Mouse (Mus musculus) spleen, adult 2 months (tissue): ENCODE results near the gene Ceacam19. TPM values are rescaled to one million over a fixed set of nuclear protein-coding genes. Genes with fewer than 3 reads are reported as not detected.

ENCODE experiments used
- DNase-seq, 2 experiments: peaks; one replicate each; pipeline versions ENCODE4 v3.0.0 to v3.0.0-alpha.2; 2012 to 2021; ENCODE audit warnings: low spot score in 2 of 2, low read depth in 1 of 2
- H3K27ac ChIP-seq: fragments of 200-500 bp; 2 replicates; pipeline ENCODE4 v1.5.1; 2012; ENCODE audit warnings: low read length, inconsistent platforms; ENCODE audit not compliant: insufficient read depth
- H3K27me3 ChIP-seq: fragments of 200-500 bp; 2 replicates; pipeline ENCODE4 v1.6.1; 2012; ENCODE audit warnings: mild to moderate bottlenecking, moderate library complexity, low read length, inconsistent platforms; ENCODE audit not compliant: control insufficient read depth, insufficient read depth
- H3K36me3 ChIP-seq: fragments of 200-500 bp; 2 replicates; pipeline ENCODE4 v1.6.1; 2012; ENCODE audit warnings: mild to moderate bottlenecking, low read length, inconsistent platforms; ENCODE audit not compliant: control insufficient read depth, insufficient read depth
- H3K4me1 ChIP-seq: fragments of 200-500 bp; 2 replicates; pipeline ENCODE4 v1.6.1; 2011; ENCODE audit warnings: inconsistent platforms; ENCODE audit not compliant: control insufficient read depth, insufficient read depth, insufficient read length
- H3K4me3 ChIP-seq: fragments of 200-500 bp; 2 replicates; pipeline ENCODE4 v1.5.1; 2011; ENCODE audit warnings: mild to moderate bottlenecking, inconsistent platforms; ENCODE audit not compliant: insufficient read depth, insufficient read length; ENCODE audit errors: extremely low read depth
- CTCF ChIP-seq: fragments of 200-500 bp; IDR thresholded peaks from 2 replicates; pipeline ENCODE4 v1.5.1; 2011; ENCODE audit warnings: mild to moderate bottlenecking, inconsistent platforms; ENCODE audit not compliant: insufficient read depth, insufficient read length, insufficient replicate concordance; ENCODE audit errors: extremely low read depth
- POLR2A ChIP-seq: fragments of 200-500 bp; IDR thresholded peaks from 2 replicates; pipeline ENCODE4 v1.6.1; 2011; ENCODE audit warnings: low read depth, low read length, inconsistent platforms
- WGBS: fragments of 180-500 bp; shearing (Covaris S2); methylation state at CpG from one replicate; pipeline ENCODE4 v1.1.7; 2018; 5-methylcytosine and 5-hydroxymethylcytosine counted together
- polyA plus RNA-seq: library from polyadenylated mRNA; depleted of rRNA; stranded (reverse); fragments of >200 nt; gene quantifications from 2 replicates; pipeline ENCODE4 v1.2.3, GENCODE M21; 2012

Gene Ceacam19
- polyA plus RNA-seq, 1 experiment = 0.09 TPM

DNA sequence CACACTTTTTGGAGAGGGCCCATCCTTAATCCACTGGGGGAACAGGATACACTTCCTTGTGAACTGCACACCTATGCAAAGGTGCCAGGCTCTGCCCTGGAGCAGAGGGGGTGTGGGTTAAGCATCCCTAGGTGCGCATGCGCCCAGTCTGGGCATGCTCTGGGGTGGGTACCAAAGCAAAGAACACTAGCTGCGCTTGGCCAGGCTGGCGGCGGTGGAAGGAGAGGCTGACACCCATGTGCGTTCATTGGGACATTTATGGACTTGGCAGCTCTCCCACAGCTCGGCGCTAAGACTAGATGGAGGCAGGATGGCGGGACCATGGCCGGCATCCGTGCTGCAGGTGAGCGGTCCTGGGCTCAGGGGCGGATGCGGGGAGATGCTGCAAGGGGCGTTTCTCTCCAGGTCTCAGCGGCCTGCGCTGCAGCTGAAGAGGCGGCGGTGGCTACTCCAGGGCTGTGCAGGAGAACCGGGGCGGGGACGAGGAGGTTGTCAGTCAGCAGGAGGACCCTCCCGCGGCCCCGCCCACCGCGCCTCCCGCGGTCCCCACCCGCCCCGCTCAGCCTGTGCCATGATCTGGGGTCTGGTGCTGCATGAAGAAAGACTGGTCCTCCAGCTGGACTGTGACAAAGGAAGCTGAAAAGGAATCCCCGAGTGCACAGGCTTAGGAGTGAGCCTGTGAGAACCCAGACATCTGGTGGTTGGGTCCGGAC lies 35.8 kb downstream of the Ceacam19 start, which contains the start of gene Gm19345:
TSS of gene Gm19345 (plus strand) at position 146 of the 713 bp plus-strand sequence.
- WGBS = 9% methylated on average over 33 of the region's 33 CpGs
- Histone ChIP-seq H3K4me1 (peaks cover 5% of the 10 kb centered on the region; the same call in 1 of the 2 replicates), H3K4me3 (no peak within 1 kb of the TSS), H3K27ac (no peak within 1 kb of the TSS), H3K27me3 (peaks cover 3% of the 10 kb centered on the region), H3K36me3 (no peaks in the 10 kb centered on the region)
- TF ChIP-seq POLR2A (no peak), CTCF (no peak)
- no peak for DNase-seq

GRCm38 (mm10) chr7:19844521-19845171 lies 43.1 kb downstream of the Ceacam19 start:
- no peak overlapping the region for H3K4me3 ChIP-seq
- H3K4me1 ChIP-seq = peaks cover 25% of the 10 kb centered on the region; the same call in 1 of the 2 replicates
- DNase-seq = peak; percentile 25 to 62
- TF ChIP-seq POLR2A (no peak), CTCF (no peak)
- H3K27ac ChIP-seq = peak overlapping the region; percentile 78
- H3K36me3 ChIP-seq = no peaks in the 10 kb centered on the region
- no peaks in the 10 kb centered on the region for H3K27me3 ChIP-seq
- WGBS = 6% methylated on average over 15 of the region's 15 CpGs

DNA sequence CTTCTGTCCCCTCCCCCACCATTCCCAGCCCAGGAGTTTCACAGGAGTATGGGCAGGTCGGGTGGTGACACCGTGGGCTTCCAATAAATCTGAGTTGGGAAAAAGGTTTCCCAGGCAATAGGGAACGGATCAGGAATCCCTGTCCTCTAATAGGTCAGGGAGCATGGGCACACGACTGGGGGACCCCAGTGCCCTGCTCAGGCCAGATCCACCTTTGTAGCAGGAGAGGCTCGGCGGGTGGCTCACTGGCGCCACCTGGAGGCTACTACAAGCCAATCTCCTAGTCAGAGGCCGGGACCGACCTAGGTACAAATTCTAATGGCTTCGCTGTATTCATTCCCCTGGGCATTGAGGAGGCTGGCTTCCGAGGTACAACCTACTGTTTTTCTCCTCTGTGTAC lies 44.2 kb downstream of the Ceacam19 start:
- Histone ChIP-seq H3K36me3 (no peaks in the 10 kb centered on the region), H3K27ac (peak overlapping the region; percentile 37; the same call in 1 of the 2 replicates), H3K4me3 (no peak overlapping the region), H3K27me3 (no peaks in the 10 kb centered on the region), H3K4me1 (peaks cover 25% of the 10 kb centered on the region; the same call in 1 of the 2 replicates)
- no peak for TF ChIP-seq POLR2A
- peak; percentile 86 for TF ChIP-seq CTCF
- peak; percentile 41 to 75 for DNase-seq
- 12% methylated on average over 11 of the region's 11 CpGs for WGBS

DNA sequence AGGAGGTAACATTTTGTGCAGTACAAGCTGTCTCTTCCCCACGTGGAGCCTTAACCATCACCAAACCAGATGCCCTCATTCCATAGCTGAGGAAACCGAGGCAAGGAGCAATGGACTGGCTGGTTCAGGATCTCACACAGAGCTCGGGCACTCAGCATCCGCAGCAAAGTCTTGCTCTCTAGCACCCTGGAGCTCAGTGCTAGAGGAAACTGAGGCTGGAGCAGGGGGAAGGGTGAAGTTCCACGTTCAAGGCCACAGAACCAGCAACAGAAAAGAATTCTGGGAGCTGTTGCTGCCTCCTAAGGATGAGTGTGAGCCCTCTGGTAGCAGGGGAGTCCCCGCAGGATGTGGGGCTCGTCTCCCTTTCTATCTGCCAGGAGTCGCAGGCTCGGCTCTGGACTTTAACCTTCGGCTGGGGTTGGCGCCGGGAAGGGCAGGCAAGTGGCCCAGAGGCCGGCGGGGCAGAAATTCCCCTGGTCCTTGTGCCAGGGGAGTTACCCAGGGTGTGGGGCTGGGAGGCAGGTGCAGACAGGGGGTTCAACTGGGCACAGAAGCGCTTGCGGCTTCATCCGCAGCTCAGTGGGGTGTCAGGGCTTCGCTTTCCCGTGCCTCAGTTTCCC lies 44.8 kb downstream of the Ceacam19 start:
- Histone ChIP-seq H3K36me3 (no peaks in the 10 kb centered on the region), H3K27ac (no peak overlapping the region), H3K4me3 (no peak overlapping the region), H3K4me1 (peaks cover 25% of the 10 kb centered on the region; the same call in 1 of the 2 replicates), H3K27me3 (no peaks in the 10 kb centered on the region)
- TF ChIP-seq CTCF (no peak), POLR2A (no peak)
- DNase-seq = peak in 1 of 2 experiments; percentile 18
- WGBS = 69% methylated on average over 19 of the region's 19 CpGs

DNA sequence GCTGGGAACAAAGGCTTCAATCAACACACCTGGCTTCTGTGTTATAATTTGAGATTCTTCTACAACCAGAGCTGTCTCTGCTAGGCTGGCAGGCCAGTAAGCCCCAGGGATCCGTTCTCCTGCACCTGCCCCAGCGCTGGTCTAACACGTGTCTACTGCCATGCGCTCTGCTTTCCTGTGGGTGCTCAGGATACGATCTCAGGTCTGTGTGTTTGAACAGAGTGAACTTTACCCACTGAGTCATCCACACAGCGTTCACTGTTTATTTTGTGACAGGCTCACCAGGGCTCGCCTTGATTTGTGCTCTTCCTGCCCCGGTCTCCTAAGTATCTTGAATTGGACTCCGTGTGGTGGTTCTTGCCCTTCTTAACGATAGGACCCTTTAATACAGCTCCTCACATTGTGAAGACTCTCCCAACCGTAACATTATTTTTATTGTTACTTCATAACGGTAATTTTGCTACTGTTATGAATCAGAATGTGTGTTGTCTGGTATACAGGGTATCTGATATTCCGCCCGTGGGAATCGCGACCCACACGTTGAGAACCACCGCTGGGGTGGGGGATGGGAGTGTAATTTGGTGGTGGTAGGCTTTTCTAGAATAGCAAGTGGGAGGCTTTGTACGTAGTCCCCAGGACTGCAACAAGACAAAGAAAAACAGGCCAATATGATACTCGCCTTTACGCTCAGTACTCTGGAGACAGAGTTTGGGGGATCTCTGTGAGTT lies 45.9 kb downstream of the Ceacam19 start:
- 64% methylated on average over 21 of the region's 21 CpGs for WGBS
- DNase-seq = no peak
- no peak overlapping the region for H3K27ac ChIP-seq
- peaks cover 25% of the 10 kb centered on the region; the same call in 1 of the 2 replicates for H3K4me1 ChIP-seq
- H3K36me3 ChIP-seq = no peaks in the 10 kb centered on the region
- no peak overlapping the region for H3K4me3 ChIP-seq
- no peak for TF ChIP-seq CTCF
- no peak for TF ChIP-seq POLR2A
- H3K27me3 ChIP-seq = no peaks in the 10 kb centered on the region

DNA sequence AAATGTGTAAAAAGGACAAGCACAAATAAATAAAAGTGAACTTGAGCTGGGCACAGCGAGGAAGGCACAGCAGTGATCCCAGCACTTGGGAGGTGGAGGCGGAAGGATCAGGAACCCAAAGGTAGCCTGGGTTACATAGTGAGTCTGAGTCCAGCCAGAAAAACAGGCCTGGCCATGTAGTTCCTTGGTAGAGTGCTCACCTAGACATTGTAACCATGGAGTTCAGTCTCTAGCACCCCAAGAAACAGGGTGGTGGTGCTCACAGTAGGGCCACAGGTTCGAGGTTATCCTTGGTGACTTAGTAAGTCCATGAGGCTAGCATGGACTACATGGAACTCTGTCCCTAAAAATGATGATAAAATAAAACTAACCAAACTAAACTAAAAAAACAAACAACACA lies 46.8 kb downstream of the Ceacam19 start:
- 91% methylated on average over 3 of the region's 3 CpGs for WGBS
- DNase-seq = no peak
- no peak for TF ChIP-seq POLR2A
- TF ChIP-seq CTCF = no peak
- peaks cover 25% of the 10 kb centered on the region; the same call in 1 of the 2 replicates for H3K4me1 ChIP-seq
- H3K27me3 ChIP-seq = no peaks in the 10 kb centered on the region
- no peaks in the 10 kb centered on the region for H3K36me3 ChIP-seq
- no peak overlapping the region for H3K27ac ChIP-seq
- no peak overlapping the region for H3K4me3 ChIP-seq
